ENCODE assay signal across 22 mouse cellular contexts in the genomic region with DNA sequence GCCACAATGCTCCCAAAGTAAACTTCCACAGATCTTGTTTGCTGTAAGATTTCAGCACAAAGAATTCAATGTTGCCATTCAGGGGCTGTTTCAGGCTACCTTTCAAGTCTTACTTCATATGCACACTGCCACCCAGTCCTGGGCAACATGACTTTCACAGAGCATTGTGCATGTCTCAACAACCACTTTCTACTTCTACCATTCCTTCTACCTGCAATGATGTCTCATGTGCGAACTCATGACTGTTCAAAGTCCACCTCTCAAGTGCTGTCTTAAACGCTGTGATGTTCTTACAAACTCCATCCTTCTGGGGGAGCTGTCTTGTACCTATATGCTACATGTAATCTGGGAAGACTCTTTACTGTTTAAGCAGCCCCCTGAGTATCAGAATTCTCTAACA.
DNase-seq lines count a peak whose midpoint lies in the region; ATAC-seq and TF ChIP-seq lines count a peak whose summit lies in the region.
"Had no signal": no experiment of that assay in that cellular context is flagged by ENCODE, and none has a peak within 500 bp of the region (broad histone marks: within the 10 kb centered on the region; RNA-seq: fewer than 3 reads in every experiment).

No protein-coding gene starts in this region.

- no peak for TF ChIP-seq EP300 in stomach, postnatal 0 days (optimal IDR thresholded peaks at IDR 0.05)
- no peak for TF ChIP-seq EP300 in heart, adult 2 months (IDR thresholded peaks at IDR 0.05; ENCODE audit: insufficient read depth, low read depth, low read length)

- intact Hi-C loops in heart, adult 2 months (cut with DNase I), result no loop called here

- TF ChIP-seq POLR2A in kidney, adult 2 months (IDR thresholded peaks at IDR 0.05; ENCODE audit: low read depth, low read length), result no peak
- TF ChIP-seq POLR2A in heart, adult 2 months (IDR thresholded peaks at IDR 0.05; ENCODE audit: insufficient read depth, low read depth, low read length), result no peak

- peak; percentile 29 for DNase-seq in kidney, adult 2 months
- no peak for DNase-seq in kidney, postnatal 14 days
- DNase-seq in kidney, postnatal 36 days, result peak; percentile 24 to 26
- no peak for DNase-seq in kidney, postnatal 4 days
- DNase-seq in stomach, postnatal 0 days (ENCODE audit: low spot score), result no peak
- DNase-seq in heart, adult 2 months, result no peak
- DNase-seq: adrenal gland, adult 2 months; adrenal gland, postnatal 10 days; adrenal gland, postnatal 25 days; cerebellum, adult 11 months; cerebellum, adult 18-20 months; cerebellum, adult 8-10 months; cerebellum, adult 9-11 months; cerebellum, postnatal 14 days; cerebellum, postnatal 36 days; embryo, embryonic 11 days had no signal

- no peaks in the 10 kb centered on the region for H3K79me2 ChIP-seq in heart, adult 2 months (replicated peaks; ENCODE audit: control insufficient read depth, insufficient read depth, low read length)

- H3K36me3 ChIP-seq in kidney, adult 2 months (ENCODE audit: control insufficient read depth, insufficient read depth, low read length), result no peaks in the 10 kb centered on the region
- H3K36me3 ChIP-seq in stomach, postnatal 0 days (ENCODE audit: control insufficient read depth, insufficient read depth, low read length), result no peaks in the 10 kb centered on the region
- H3K36me3 ChIP-seq in heart, adult 2 months (ENCODE audit: control insufficient read depth, insufficient read depth, low read length), result no peaks in the 10 kb centered on the region
- H3K36me3 ChIP-seq: embryonic facial prominence, embryonic 13.5 days; embryonic facial prominence, embryonic 15.5 days; forebrain, embryonic 10.5 days; forebrain, embryonic 12.5 days had no signal

- H3K9me3 ChIP-seq in stomach, postnatal 0 days (ENCODE audit: control insufficient read depth, low read length), result no peaks in the 10 kb centered on the region
- H3K9me3 ChIP-seq: embryonic facial prominence, embryonic 13.5 days; embryonic facial prominence, embryonic 15.5 days; forebrain, embryonic 10.5 days; forebrain, embryonic 12.5 days had no signal

- H3K9ac ChIP-seq in stomach, postnatal 0 days (ENCODE audit: low read length), result no peak overlapping the region
- no peak overlapping the region for H3K9ac ChIP-seq in heart, adult 2 months (ENCODE audit: low read depth, low read length)
- H3K9ac ChIP-seq: embryonic facial prominence, embryonic 13.5 days; embryonic facial prominence, embryonic 15.5 days; forebrain, embryonic 12.5 days had no signal

- WGBS in kidney, adult 2 months, result 54% methylated on average over 2 of the region's 2 CpGs
- 61% methylated on average over 2 of the region's 2 CpGs for WGBS in stomach, postnatal 0 days
- 76% methylated on average over 2 of the region's 2 CpGs for WGBS in heart, adult 2 months

- no peaks in the 10 kb centered on the region for H3K4me1 ChIP-seq in kidney, adult 2 months (ENCODE audit: control insufficient read depth, insufficient read depth, low read length)
- H3K4me1 ChIP-seq in stomach, postnatal 0 days (replicated peaks; ENCODE audit: control insufficient read depth, insufficient read depth), result no peaks in the 10 kb centered on the region
- no peaks in the 10 kb centered on the region for H3K4me1 ChIP-seq in heart, adult 2 months (ENCODE audit: control insufficient read depth, insufficient read depth, low read length)

- TF ChIP-seq CTCF in kidney, adult 2 months (conservative IDR thresholded peaks at IDR 0.05; ENCODE audit: insufficient read depth, insufficient read length, low read depth, low read length), result no peak
- peak; percentile 34; the same call in 1 of the 2 replicates for TF ChIP-seq CTCF in stomach, postnatal 0 days (IDR thresholded peaks at IDR 0.05; ENCODE audit: low read depth)
- TF ChIP-seq CTCF in heart, adult 2 months (IDR thresholded peaks at IDR 0.05), result no peak

- no peaks in the 10 kb centered on the region for H3K27me3 ChIP-seq in kidney, adult 2 months (replicated peaks; ENCODE audit: control insufficient read depth, insufficient read depth, low read length)
- no peaks in the 10 kb centered on the region for H3K27me3 ChIP-seq in stomach, postnatal 0 days (ENCODE audit: control insufficient read depth, insufficient read depth, low read length)
- H3K27me3 ChIP-seq in heart, adult 2 months (ENCODE audit: control insufficient read depth, insufficient read depth, low read length), result no peaks in the 10 kb centered on the region
- H3K27me3 ChIP-seq: embryonic facial prominence, embryonic 13.5 days; embryonic facial prominence, embryonic 15.5 days; forebrain, embryonic 12.5 days had no signal

- no peak overlapping the region for H3K27ac ChIP-seq in kidney, adult 2 months (ENCODE audit: insufficient read depth, low read depth, low read length)
- no peak overlapping the region for H3K27ac ChIP-seq in stomach, postnatal 0 days (replicated peaks)
- no peak overlapping the region for H3K27ac ChIP-seq in heart, adult 2 months
- H3K27ac ChIP-seq: embryonic facial prominence, embryonic 13.5 days; embryonic facial prominence, embryonic 15.5 days; forebrain, embryonic 10.5 days; forebrain, embryonic 12.5 days had no signal

- ATAC-seq in stomach, postnatal 0 days (ENCODE audit: low FRiP score, low TSS enrichment), result peak; percentile 49; the same call in 1 of the 2 replicates
- ATAC-seq: forebrain, embryonic 14.5 days had no signal

- H3K4me3 ChIP-seq in kidney, adult 2 months (ENCODE audit: insufficient read depth, low read depth, low read length), result no peak overlapping the region
- H3K4me3 ChIP-seq in stomach, postnatal 0 days (ENCODE audit: low read depth, low read length), result no peak overlapping the region
- H3K4me3 ChIP-seq in heart, adult 2 months, result no peak overlapping the region
- H3K4me3 ChIP-seq: embryonic facial prominence, embryonic 13.5 days; embryonic facial prominence, embryonic 15.5 days; erythroblast, embryonic 14.5 days; forebrain, embryonic 10.5 days; forebrain, embryonic 12.5 days had no signal

- no peak overlapping the region for H3K4me2 ChIP-seq in stomach, postnatal 0 days (replicated peaks; ENCODE audit: low read depth)
- H3K4me2 ChIP-seq: embryonic facial prominence, embryonic 13.5 days; embryonic facial prominence, embryonic 15.5 days; forebrain, embryonic 12.5 days had no signal

Comparison
In these comparisons a context has a peak if more than half of its experiments do, and no peak if none do; other contexts are left out.
1. DNase-seq: peak in kidney, adult 2 months (single experiment) and kidney, postnatal 36 days (2 of 2); none in kidney, postnatal 14 days (single experiment), kidney, postnatal 4 days (0 of 2), stomach, postnatal 0 days (single experiment) and heart, adult 2 months (0 of 2).